In the genomic region with DNA sequence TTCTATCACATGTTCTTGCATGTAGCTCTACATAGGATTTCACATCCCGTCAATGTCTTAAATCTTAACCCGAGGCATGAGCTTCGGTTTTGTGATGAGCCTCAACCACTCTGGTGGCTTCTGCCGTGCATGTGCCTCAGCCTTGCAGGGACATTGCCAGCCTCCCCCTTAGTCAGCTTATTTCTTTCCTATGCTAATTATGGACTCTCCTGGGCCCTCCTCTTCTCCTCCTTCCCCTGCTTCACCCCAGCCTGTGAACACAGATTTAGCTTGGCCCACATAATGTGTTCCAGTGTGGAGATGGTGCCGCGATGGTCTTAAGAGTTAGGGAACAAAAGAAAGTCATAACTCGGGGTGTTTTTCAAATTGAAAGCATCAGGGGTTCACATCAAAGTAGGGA, we compare ENCODE assay signal across 34 mouse cellular contexts.
"Had no signal": no experiment of that assay in that cellular context is flagged by ENCODE, and none has a peak within 500 bp of the region (broad histone marks: within the 10 kb centered on the region; RNA-seq: fewer than 3 reads in every experiment).

No protein-coding gene starts in this region.

- DNase-seq: heart, postnatal 10 days; heart, postnatal 14 days; heart, postnatal 36 days; heart, postnatal 4 days; kidney, adult 11 months; kidney, adult 18-20 months; kidney, adult 2 months; kidney, adult 8-10 months; kidney, adult 9 months; kidney, postnatal 10 days; kidney, postnatal 14 days; kidney, postnatal 25 days; kidney, postnatal 36 days; kidney, postnatal 4 days; layer of hippocampus, adult 9-11 months; layer of hippocampus, postnatal 36 days had no signal

- H3K27ac ChIP-seq: heart, embryonic 10.5 days; heart, embryonic 13.5 days; heart, embryonic 15.5 days; hindbrain, embryonic 10.5 days; hindbrain, embryonic 12.5 days; hindbrain, embryonic 13.5 days; hindbrain, embryonic 14.5 days; hindbrain, embryonic 15.5 days; hindbrain, postnatal 0 days; intestine, embryonic 15.5 days; kidney, embryonic 15.5 days; kidney, postnatal 0 days; layer of hippocampus, adult 2 months had no signal

- ATAC-seq: hindbrain, embryonic 16.5 days; hindbrain, postnatal 0 days; inflammation-experienced regulatory T-cells, adult 6 months; intestine, embryonic 15.5 days; intestine, embryonic 16.5 days; intestine, postnatal 0 days had no signal

- H3K4me3 ChIP-seq: heart, embryonic 10.5 days; heart, embryonic 12.5 days; heart, embryonic 13.5 days; heart, embryonic 15.5 days; hindbrain, embryonic 10.5 days; hindbrain, embryonic 12.5 days; hindbrain, embryonic 13.5 days; hindbrain, embryonic 15.5 days; intestine, embryonic 15.5 days; kidney, embryonic 15.5 days; layer of hippocampus, adult 2 months had no signal
